Mouse (Mus musculus) heart, postnatal 0 days (tissue): ENCODE measurements around the gene Hist1h4d. TPM values are rescaled to one million over a fixed set of nuclear protein-coding genes. Genes with fewer than 3 reads are reported as not detected.
"Not testable (repeated sequence)": the region's sequence is repeated elsewhere in the genome, so short reads cannot be mapped to it uniquely, and the experiment has no call there.

Source experiments
- ATAC-seq: fragments of 200-750 bp; cut with Nextera tagmentation; 2 replicates; pipeline ENCODE4 v1.8.0; 2017; ENCODE audit warnings: low read depth, moderate number of reproducible peaks, moderate library complexity; ENCODE audit not compliant: insufficient read depth
- DNase-seq: peaks from one replicate; pipeline ENCODE4 v3.0.0-alpha.2; 2016; ENCODE audit warnings: low spot score
- H3K27ac ChIP-seq: fragments of 300-500 bp; sonication (generic); 2 replicates; pipeline ENCODE4 v1.5.1; 2014; ENCODE audit warnings: low read depth, mild to moderate bottlenecking
- H3K27me3 ChIP-seq: fragments of 300-500 bp; sonication (generic); 2 replicates; pipeline ENCODE4 v1.6.1; 2014; ENCODE audit warnings: low read length, mixed read lengths; ENCODE audit not compliant: control insufficient read depth, insufficient read depth
- H3K36me3 ChIP-seq: fragments of 300-500 bp; sonication (generic); replicated peaks from 2 replicates; pipeline ENCODE4 v1.6.1; 2014; ENCODE audit warnings: low read length, mixed read lengths; ENCODE audit not compliant: control insufficient read depth, insufficient read depth
- H3K4me1 ChIP-seq: fragments of 300-500 bp; sonication (generic); 2 replicates; pipeline ENCODE4 v1.6.1; 2014; ENCODE audit warnings: antibody characterized with exemption; ENCODE audit not compliant: control insufficient read depth, insufficient read depth
- H3K4me2 ChIP-seq: fragments of 300-500 bp; sonication (generic); 2 replicates; pipeline ENCODE4 v1.6.1; 2014; ENCODE audit warnings: low read depth, mild to moderate bottlenecking, low read length, moderate library complexity
- H3K4me3 ChIP-seq: fragments of 300-500 bp; sonication (generic); 2 replicates; pipeline ENCODE4 v1.5.1; 2014; ENCODE audit warnings: low read depth, low read length
- H3K9ac ChIP-seq: fragments of 300-500 bp; sonication (generic); replicated peaks from 2 replicates; pipeline ENCODE4 v1.6.1; 2014; ENCODE audit warnings: low read depth, low read length, mixed read lengths
- H3K9me3 ChIP-seq: fragments of 300-500 bp; sonication (generic); replicated peaks from 2 replicates; pipeline ENCODE4 v1.6.1; 2016; ENCODE audit warnings: low read length; ENCODE audit not compliant: control insufficient read depth
- CTCF ChIP-seq: IDR thresholded peaks from 2 replicates; pipeline ENCODE4 v1.5.1; 2016; ENCODE audit warnings: antibody characterized with exemption, control low read depth, low read depth
- EP300 ChIP-seq: IDR thresholded peaks from 2 replicates; pipeline ENCODE4 v1.6.1; 2016; ENCODE audit warnings: antibody characterized with exemption, low read depth
- WGBS: fragments of 180-500 bp; shearing (Covaris S2); extraction: QIAGEN DNeasy Blood & Tissue Kit; methylation state at CpG from one replicate; pipeline ENCODE4 v1.1.7; 2014; 5-methylcytosine and 5-hydroxymethylcytosine counted together
- polyA plus RNA-seq: library from polyadenylated mRNA; unstranded; fragments of >200 nt; fragmentation: Nextera tagmentation; extraction: Ambion mirVana; gene quantifications from 2 replicates; pipeline ENCODE4 v1.2.1, GENCODE M21; 2015
- total RNA-seq: library from RNA; depleted of rRNA; stranded (reverse); fragments of >200 nt; gene quantifications from 2 replicates; pipeline ENCODE4 v1.2.3, GENCODE M21; 2014; ENCODE audit warnings: low replicate concordance

Gene Hist1h4d
- total and polyA plus RNA-seq, 2 experiments from 2014 or later: 18.8 to 1,649 TPM

DNA sequence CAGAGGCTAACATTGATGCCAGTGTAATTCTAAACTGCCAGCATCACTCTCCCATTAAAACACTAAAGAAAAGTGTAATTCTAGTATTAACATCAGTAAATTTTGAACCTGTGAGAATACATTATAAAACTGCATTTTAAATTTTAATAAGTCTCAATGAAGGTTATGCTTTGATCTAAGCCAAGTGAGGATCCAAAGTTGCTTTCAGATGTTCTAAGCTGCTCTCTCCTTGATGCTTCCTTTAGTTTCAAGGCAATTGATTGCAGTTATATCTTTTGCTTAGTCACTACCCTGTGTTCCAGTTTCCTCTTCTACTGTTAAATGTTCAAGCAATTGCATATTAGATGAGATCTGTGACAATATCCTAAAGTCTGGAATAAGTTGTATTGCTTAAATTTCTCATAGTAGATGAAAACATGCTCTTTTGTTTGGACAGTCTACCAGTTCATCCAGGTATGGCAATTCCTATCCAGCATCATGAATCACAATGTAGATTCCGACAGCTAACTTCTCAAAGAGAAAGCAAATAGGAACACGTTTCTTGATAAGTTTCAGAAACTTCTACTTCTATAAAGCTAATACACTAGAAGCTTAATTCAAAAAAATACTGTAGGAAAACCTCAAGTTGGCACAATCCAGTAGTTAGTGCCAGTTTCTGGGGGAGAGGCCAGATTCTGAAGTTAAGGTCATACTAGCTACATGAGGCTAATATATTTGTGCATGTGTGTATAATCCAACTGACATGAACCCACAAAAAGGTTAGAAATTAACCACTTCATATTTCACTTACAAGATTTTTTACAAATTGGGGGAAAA lies 9.0 kb upstream of the Hist1h4d start:
- H3K4me2 ChIP-seq: peak overlapping the region; percentile 62
- H3K9me3 ChIP-seq: no peaks in the 10 kb centered on the region
- H3K27ac ChIP-seq: peak overlapping the region; percentile 97
- peaks cover 16% of the 10 kb centered on the region; the same call in 1 of the 2 replicates for H3K4me1 ChIP-seq
- peak overlapping the region; percentile 51 for H3K4me3 ChIP-seq
- 45% methylated on average over 2 of the region's 2 CpGs for WGBS
- peak overlapping the region; percentile 69; the same call in 1 of the 2 replicates for H3K9ac ChIP-seq
- H3K36me3 ChIP-seq: no peaks in the 10 kb centered on the region
- no peak for DNase-seq
- no peak for ATAC-seq
- no peaks in the 10 kb centered on the region for H3K27me3 ChIP-seq
- TF ChIP-seq CTCF (no peak), EP300 (no peak)

DNA sequence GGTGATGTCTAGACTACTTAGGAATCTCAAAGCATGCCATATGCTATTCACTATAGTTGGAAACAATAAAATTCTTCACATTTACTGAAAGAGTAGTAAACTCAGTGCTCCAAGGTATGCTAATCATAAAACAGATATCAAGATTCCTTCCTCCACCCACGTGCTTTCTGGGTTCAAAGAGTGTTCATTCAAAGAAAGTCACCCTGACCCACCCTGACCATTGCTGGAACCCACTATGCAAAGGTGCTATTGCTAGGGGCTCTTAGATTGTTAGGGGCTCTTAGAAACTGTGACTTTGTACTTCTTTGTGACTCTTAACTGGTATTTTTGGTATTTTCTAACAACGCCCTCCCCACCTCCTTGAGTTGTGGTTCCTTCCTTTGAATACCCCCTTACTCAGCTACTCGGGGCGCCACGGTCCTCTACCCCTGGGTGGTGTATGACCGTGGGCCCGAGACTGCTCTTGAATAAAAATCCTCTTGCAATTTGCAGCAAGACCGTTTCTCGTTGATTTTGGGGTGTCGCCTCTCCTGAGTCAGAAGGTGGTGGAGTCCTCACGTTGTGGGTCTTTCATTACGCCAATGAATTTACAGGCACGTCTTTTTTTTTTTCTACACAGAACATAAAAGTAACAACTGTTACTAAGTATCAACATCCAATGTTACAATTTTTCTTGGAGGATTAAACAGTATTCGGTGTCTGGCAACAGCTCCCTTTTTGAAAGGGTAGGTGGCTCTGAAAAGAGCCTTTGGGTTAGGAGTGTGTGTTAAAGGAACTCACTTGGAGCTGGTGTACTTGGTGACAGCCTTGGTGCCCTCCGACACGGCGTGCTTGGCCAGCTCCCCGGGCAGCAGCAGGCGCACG lies 8.1 kb upstream of the Hist1h4d start:
- not testable (repeated sequence) for DNase-seq, H3K9me3 ChIP-seq, ATAC-seq, H3K27me3 ChIP-seq, H3K36me3 ChIP-seq
- Histone ChIP-seq H3K27ac (peak overlapping the region; percentile 97), H3K4me3 (peak overlapping the region; percentile 51), H3K4me1 (peaks cover 16% of the 10 kb centered on the region; the same call in 1 of the 2 replicates), H3K9ac (peak overlapping the region; percentile 59; the same call in 1 of the 2 replicates), H3K4me2 (peak overlapping the region; percentile 62)
- 25% methylated on average over 17 of the region's 20 CpGs for WGBS

DNA sequence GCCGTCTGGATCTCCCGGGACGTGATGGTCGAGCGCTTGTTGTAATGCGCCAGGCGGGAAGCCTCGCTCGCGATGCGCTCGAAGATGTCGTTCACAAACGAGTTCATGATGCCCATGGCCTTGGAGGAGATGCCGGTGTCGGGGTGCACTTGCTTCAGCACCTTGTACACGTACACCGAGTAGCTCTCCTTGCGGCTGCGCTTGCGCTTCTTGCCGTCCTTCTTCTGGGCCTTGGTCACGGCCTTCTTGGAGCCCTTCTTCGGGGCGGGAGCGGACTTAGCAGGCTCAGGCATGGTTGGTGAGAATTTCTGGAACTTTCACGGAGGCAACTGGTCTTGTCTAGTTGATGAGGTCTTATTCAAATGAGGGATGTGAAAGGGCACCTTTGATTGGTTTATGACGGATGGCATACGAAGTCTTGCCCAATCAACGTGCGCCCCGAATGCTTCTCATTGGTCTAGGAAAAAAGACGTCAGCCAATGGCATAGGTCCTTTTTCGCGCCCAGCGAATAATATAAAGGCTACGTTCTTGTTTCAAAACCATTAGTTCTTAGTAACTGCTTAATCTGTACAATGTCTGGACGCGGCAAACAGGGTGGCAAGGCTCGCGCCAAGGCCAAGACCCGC lies 7.4 kb upstream of the Hist1h4d start, which contains the start of the genes Hist1h2bf and Hist1h2ad:
Hist1h2bf (minus strand) TSS at position 299 of the 627 bp plus-strand sequence.
Hist1h2ad (plus strand) TSS at position 484 of the 627 bp plus-strand sequence.
- H3K4me1 ChIP-seq: peaks cover 16% of the 10 kb centered on the region; the same call in 1 of the 2 replicates
- TF ChIP-seq EP300: peak; percentile 90
- peak within 1 kb of the TSS; percentile 62 for H3K4me2 ChIP-seq
- peak; percentile 81 for ATAC-seq
- peak within 1 kb of the TSS; percentile 76 for H3K27ac ChIP-seq
- WGBS: 3% methylated on average over 31 of the region's 42 CpGs
- H3K36me3 ChIP-seq, H3K9me3 ChIP-seq, H3K27me3 ChIP-seq: not testable (repeated sequence)
- H3K9ac ChIP-seq: peak within 1 kb of the TSS; percentile 59; the same call in 1 of the 2 replicates
- peak within 1 kb of the TSS; percentile 51 for H3K4me3 ChIP-seq
- peak; percentile 97 for DNase-seq

DNA sequence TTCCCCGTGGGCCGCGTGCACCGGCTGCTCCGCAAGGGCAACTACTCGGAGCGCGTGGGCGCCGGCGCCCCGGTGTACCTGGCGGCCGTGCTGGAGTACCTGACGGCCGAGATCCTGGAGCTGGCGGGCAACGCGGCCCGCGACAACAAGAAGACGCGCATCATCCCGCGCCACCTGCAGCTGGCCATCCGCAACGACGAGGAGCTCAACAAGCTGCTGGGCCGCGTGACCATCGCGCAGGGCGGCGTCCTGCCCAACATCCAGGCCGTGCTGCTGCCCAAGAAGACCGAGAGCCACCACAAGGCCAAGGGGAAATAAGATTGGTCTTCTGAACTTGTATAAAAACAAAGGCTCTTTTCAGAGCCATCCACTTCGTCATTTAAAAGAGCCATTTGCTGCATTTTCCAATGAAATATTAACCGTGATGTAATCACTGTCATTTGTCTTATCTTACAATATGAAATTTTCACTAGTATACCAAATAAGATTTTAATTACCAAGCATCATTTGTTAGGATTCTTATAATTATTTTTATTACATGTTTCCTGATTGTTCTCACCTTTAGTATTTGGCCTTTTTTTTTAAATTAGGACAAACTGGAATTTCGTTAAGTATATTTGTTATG lies 6.7 kb upstream of the Hist1h4d start:
- Histone ChIP-seq H3K4me2 (peak overlapping the region; percentile 53; the same call in 1 of the 2 replicates), H3K27ac (peak overlapping the region; percentile 71; the same call in 1 of the 2 replicates), H3K4me3 (peak overlapping the region; percentile 51), H3K4me1 (peaks cover 16% of the 10 kb centered on the region; the same call in 1 of the 2 replicates)
- ATAC-seq, H3K27me3 ChIP-seq, H3K9ac ChIP-seq, H3K9me3 ChIP-seq, DNase-seq, H3K36me3 ChIP-seq: not testable (repeated sequence)
- WGBS: 10% methylated on average over 5 of the region's 39 CpGs
